Mouse (Mus musculus) ES-E14 (cell line): ENCODE results near the gene Rprd1b.

Experiments
- CHD2 ChIP-seq: IDR thresholded peaks from 2 replicates; pipeline ENCODE4 v1.6.1; 2014; ENCODE audit warnings: mild to moderate bottlenecking, low read depth, low read length, inconsistent platforms
- HCFC1 ChIP-seq: IDR thresholded peaks from 2 replicates; pipeline ENCODE4 v1.6.1; 2012; ENCODE audit warnings: low read length, inconsistent platforms, borderline replicate concordance; ENCODE audit not compliant: insufficient read depth
- MAFK ChIP-seq: IDR thresholded peaks from 2 replicates; pipeline ENCODE4 v1.6.1; 2014; ENCODE audit warnings: mild to moderate bottlenecking, low read depth, low read length, inconsistent platforms; ENCODE audit not compliant: insufficient read depth
- ZC3H11A ChIP-seq: IDR thresholded peaks from 2 replicates; pipeline ENCODE4 v1.6.1; 2012; ENCODE audit warnings: low read depth, mild to moderate bottlenecking, inconsistent platforms, low read length, borderline replicate concordance
- ZNF384 ChIP-seq: IDR thresholded peaks from 2 replicates; pipeline ENCODE4 v1.6.1; 2012; ENCODE audit warnings: low read depth, low read length, inconsistent platforms

DNA sequence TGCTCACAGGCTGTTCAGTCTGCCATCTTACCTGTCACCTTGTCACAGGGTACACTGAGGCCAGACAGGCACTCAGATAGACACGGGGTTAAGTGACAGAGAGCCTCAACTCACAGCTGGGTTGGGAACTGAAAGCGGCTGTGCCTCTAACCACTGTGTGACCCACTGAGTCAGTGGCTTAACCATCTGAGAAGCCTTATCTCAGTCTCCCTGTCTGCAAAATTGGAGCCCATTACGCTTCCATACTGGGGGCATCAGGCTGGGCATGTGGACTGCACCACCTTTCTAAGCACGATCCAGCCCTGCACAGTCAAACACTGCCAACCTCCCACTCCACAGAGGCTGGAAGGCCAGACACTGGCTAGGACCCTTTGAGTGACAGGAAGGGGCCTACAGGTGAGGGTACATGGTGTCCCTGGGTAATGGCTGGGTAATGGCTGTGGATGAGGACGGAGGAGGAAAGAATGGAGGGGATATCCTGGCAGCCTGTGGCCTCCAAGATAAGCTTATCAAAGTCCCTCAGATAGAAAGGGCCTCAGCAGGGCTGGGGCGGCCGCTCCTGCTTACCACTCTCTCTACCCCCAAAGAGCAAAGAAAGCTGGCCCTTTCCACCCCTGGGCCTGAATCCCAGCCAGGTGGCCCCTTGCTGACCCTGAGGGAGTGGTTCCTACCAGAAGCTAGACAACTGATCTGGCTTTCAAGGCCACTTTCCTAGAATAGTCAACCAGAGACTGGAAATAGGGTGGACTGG is 113.6 kb downstream of the Rprd1b start:
- TF ChIP-seq MAFK (no peak), CHD2 (no peak), HCFC1 (no peak), ZC3H11A (no peak), ZNF384 (no peak)
